Mouse (Mus musculus): Measurements from ENCODE around the gene Ly6g5c.
A peak's percentile ranks its signal among the peaks of the same experiment; 100 is the strongest.
"Not testable (repeated sequence)": the region's sequence is repeated elsewhere in the genome, so short reads cannot be mapped to it uniquely, and the experiment has no call there.

The Ly6g5c gene

GRCm38 (mm10) chr17:35115046-35116019 lies 7.3 kb downstream of the Ly6g5c start, which contains the start of gene Ly6g5b:
TSS of gene Ly6g5b (minus strand) at chr17:35115428.
- DNase-seq = peak; percentile 89

GRCm38 (mm10) chr17:35120745-35121142 lies 12.7 kb downstream of the Ly6g5c start:
- no peak for DNase-seq

GRCm38 (mm10) chr17:35121143-35121799 lies 13.2 kb downstream of the Ly6g5c start, which contains the start of gene Gpank1:
TSS of gene Gpank1 (plus strand) at chr17:35121455.
- DNase-seq = peak; percentile 100

GRCm38 (mm10) chr17:35121871-35122303 lies 13.8 kb downstream of the Ly6g5c start, which contains the start of gene Csnk2b:
TSS of gene Csnk2b (minus strand) at chr17:35122053.
- DNase-seq = peak; percentile 96

GRCm38 (mm10) chr17:35123287-35123686 lies 15.2 kb downstream of the Ly6g5c start:
- DNase-seq = peak; percentile 91

GRCm38 (mm10) chr17:35124261-35124896 lies 16.3 kb downstream of the Ly6g5c start:
- not testable (repeated sequence) for DNase-seq

- DNase-seq = no peak
Observed at GRCm38 (mm10) chr17:35125081-35125480, 17.0 kb downstream of the Ly6g5c start.

GRCm38 (mm10) chr17:35125578-35125977 lies 17.5 kb downstream of the Ly6g5c start:
- DNase-seq = no peak

GRCm38 (mm10) chr17:35126206-35126611 lies 18.1 kb downstream of the Ly6g5c start, which contains the start of gene D17H6S53E:
TSS of gene D17H6S53E (plus strand) at chr17:35126373.
- peak; percentile 99 for DNase-seq

GRCm38 (mm10) chr17:35127017-35127416 lies 18.9 kb downstream of the Ly6g5c start:
- DNase-seq = no peak

- DNase-seq = no peak
Observed at GRCm38 (mm10) chr17:35128996-35129395, 20.9 kb downstream of the Ly6g5c start.

- DNase-seq = peak; percentile 90
Observed at GRCm38 (mm10) chr17:35131038-35131437, 23.0 kb downstream of the Ly6g5c start.

- DNase-seq = peak; percentile 91
Observed at GRCm38 (mm10) chr17:35131500-35132173, 23.6 kb downstream of the Ly6g5c start, which contains the start of gene Apom. TSS of gene Apom (minus strand) at chr17:35132050.

GRCm38 (mm10) chr17:35132174-35132560 lies 24.1 kb downstream of the Ly6g5c start:
- DNase-seq = no peak

- no peak for DNase-seq
Observed at GRCm38 (mm10) chr17:35133517-35133916, 25.4 kb downstream of the Ly6g5c start.

- peak; percentile 100 for DNase-seq
Observed at GRCm38 (mm10) chr17:35134801-35135590, 26.9 kb downstream of the Ly6g5c start, which contains the start of gene Bag6. TSS of gene Bag6 (plus strand) at chr17:35135178.

- DNase-seq = no peak
Observed at GRCm38 (mm10) chr17:35135591-35136320, 27.7 kb downstream of the Ly6g5c start.

GRCm38 (mm10) chr17:35139269-35139668 lies 31.2 kb downstream of the Ly6g5c start:
- no peak for DNase-seq

- DNase-seq = peak; percentile 95
Observed at GRCm38 (mm10) chr17:35140490-35140996, 32.5 kb downstream of the Ly6g5c start.

- no peak for DNase-seq
Observed at GRCm38 (mm10) chr17:35141971-35142370, 33.9 kb downstream of the Ly6g5c start.

Data from heart, adult 11 months (tissue).